Mouse (Mus musculus): Measurements from ENCODE around the gene Sphk1. TPM values are rescaled to one million over a fixed set of nuclear protein-coding genes. Genes with fewer than 3 reads are reported as not detected.

The Sphk1 gene
- polyA plus RNA-seq, 1 experiment from 2014 or later = 3.1 TPM

- ATAC-seq (ENCODE audit: low FRiP score) = no peak
- Histone ChIP-seq H3K27ac (peak overlapping the region; percentile 3; the same call in 1 of the 2 replicates), H3K4me3 (no peak overlapping the region), H3K4me2 (no peak overlapping the region), H3K36me3 (peaks cover 28% of the 10 kb centered on the region), H3K4me1 (replicated peaks) (peaks cover 68% of the 10 kb centered on the region), H3K27me3 (no peaks in the 10 kb centered on the region), H3K9me3 (no peaks in the 10 kb centered on the region), H3K9ac (no peak overlapping the region)
- WGBS = 74% methylated on average over 7 of the region's 7 CpGs
Measured at GRCm38 (mm10) chr11:116550748-116551147, 20.0 kb downstream of the Sphk1 start.

- no peaks in the 10 kb centered on the region for H3K9me3 ChIP-seq
- H3K27me3 ChIP-seq = no peaks in the 10 kb centered on the region
- peaks cover 82% of the 10 kb centered on the region for H3K4me1 ChIP-seq (replicated peaks)
- ATAC-seq (ENCODE audit: low FRiP score) = no peak
- H3K4me3 ChIP-seq = no peak overlapping the region
- no peak overlapping the region for H3K4me2 ChIP-seq
- H3K9ac ChIP-seq = no peak overlapping the region
- WGBS = 80% methylated on average over 1 of the region's 1 CpGs
- peaks cover 14% of the 10 kb centered on the region for H3K36me3 ChIP-seq
- H3K27ac ChIP-seq = no peak overlapping the region
Measured at GRCm38 (mm10) chr11:116552194-116552593, 21.5 kb downstream of the Sphk1 start.

- no peaks in the 10 kb centered on the region for H3K36me3 ChIP-seq
- H3K9me3 ChIP-seq = no peaks in the 10 kb centered on the region
- no peaks in the 10 kb centered on the region for H3K27me3 ChIP-seq
- H3K9ac ChIP-seq = 0 out of 2 replicates have a peak overlapping the region, but pooled peaks have one; percentile 31
- H3K4me1 ChIP-seq (replicated peaks) = peaks cover 93% of the 10 kb centered on the region
- WGBS = 45% methylated on average over 12 of the region's 12 CpGs
- peak overlapping the region; percentile 23; the same call in 1 of the 2 replicates for H3K27ac ChIP-seq
- ATAC-seq (ENCODE audit: low FRiP score) = no peak; the same call in 1 of the 2 replicates
- no peak overlapping the region for H3K4me2 ChIP-seq
- no peak overlapping the region for H3K4me3 ChIP-seq
Measured at GRCm38 (mm10) chr11:116554171-116554878, 23.6 kb downstream of the Sphk1 start.

GRCm38 (mm10) chr11:116555572-116555971 is 24.8 kb downstream of the Sphk1 start:
- Histone ChIP-seq H3K9me3 (no peaks in the 10 kb centered on the region), H3K27ac (peak overlapping the region; percentile 58), H3K27me3 (no peaks in the 10 kb centered on the region), H3K36me3 (no peaks in the 10 kb centered on the region), H3K9ac (peak overlapping the region; percentile 3), H3K4me2 (no peak overlapping the region), H3K4me3 (no peak overlapping the region), H3K4me1 (replicated peaks) (peaks cover 82% of the 10 kb centered on the region)
- 88% methylated on average over 1 of the region's 1 CpGs for WGBS
- no peak for ATAC-seq (ENCODE audit: low FRiP score)

- Histone ChIP-seq H3K36me3 (no peaks in the 10 kb centered on the region), H3K9me3 (no peaks in the 10 kb centered on the region), H3K9ac (peak overlapping the region; percentile 3; the same call in 1 of the 2 replicates), H3K27me3 (no peaks in the 10 kb centered on the region), H3K4me1 (replicated peaks) (peaks cover 75% of the 10 kb centered on the region), H3K4me2 (no peak overlapping the region), H3K4me3 (no peak overlapping the region), H3K27ac (peak overlapping the region; percentile 58)
- 71% methylated on average over 6 of the region's 6 CpGs for WGBS
- ATAC-seq (ENCODE audit: low FRiP score) = no peak
Measured at GRCm38 (mm10) chr11:116556308-116556707, 25.6 kb downstream of the Sphk1 start.

- no peak overlapping the region for H3K4me3 ChIP-seq
- H3K4me1 ChIP-seq (replicated peaks) = peaks cover 34% of the 10 kb centered on the region
- no peak overlapping the region for H3K4me2 ChIP-seq
- no peaks in the 10 kb centered on the region for H3K36me3 ChIP-seq
- H3K27me3 ChIP-seq = no peaks in the 10 kb centered on the region
- no peak for ATAC-seq (ENCODE audit: low FRiP score)
- H3K9ac ChIP-seq = no peak overlapping the region
- no peak overlapping the region for H3K27ac ChIP-seq
- no peaks in the 10 kb centered on the region for H3K9me3 ChIP-seq
- WGBS = 82% methylated on average over 7 of the region's 7 CpGs
Measured at GRCm38 (mm10) chr11:116565283-116566041, 34.7 kb downstream of the Sphk1 start.

- H3K27ac ChIP-seq = no peak overlapping the region
- H3K9ac ChIP-seq = 0 out of 2 replicates have a peak overlapping the region, but pooled peaks have one; percentile 29
- no peak for ATAC-seq (ENCODE audit: low FRiP score)
- no peaks in the 10 kb centered on the region for H3K9me3 ChIP-seq
- 81% methylated on average over 8 of the region's 8 CpGs for WGBS
- H3K4me2 ChIP-seq = no peak overlapping the region
- H3K4me3 ChIP-seq = no peak overlapping the region
- no peaks in the 10 kb centered on the region for H3K27me3 ChIP-seq
- no peaks in the 10 kb centered on the region for H3K36me3 ChIP-seq
- peaks cover 53% of the 10 kb centered on the region for H3K4me1 ChIP-seq (replicated peaks)
Measured at GRCm38 (mm10) chr11:116567531-116567930, 36.8 kb downstream of the Sphk1 start.

- Histone ChIP-seq H3K36me3 (no peaks in the 10 kb centered on the region), H3K4me3 (no peak overlapping the region), H3K9ac (no peak overlapping the region), H3K4me1 (replicated peaks) (peaks cover 81% of the 10 kb centered on the region), H3K4me2 (no peak overlapping the region), H3K9me3 (no peaks in the 10 kb centered on the region), H3K27ac (no peak overlapping the region), H3K27me3 (no peaks in the 10 kb centered on the region)
- ATAC-seq (ENCODE audit: low FRiP score) = no peak
- WGBS = 83% methylated on average over 7 of the region's 7 CpGs
Measured at GRCm38 (mm10) chr11:116570821-116571220, 40.1 kb downstream of the Sphk1 start.

GRCm38 (mm10) chr11:116571767-116572679 is 41.3 kb downstream of the Sphk1 start:
- H3K4me2 ChIP-seq = no peak overlapping the region
- ATAC-seq (ENCODE audit: low FRiP score) = no peak
- 0 out of 2 replicates have a peak overlapping the region, but pooled peaks have one; percentile 5 for H3K9ac ChIP-seq
- H3K36me3 ChIP-seq = no peaks in the 10 kb centered on the region
- no peaks in the 10 kb centered on the region for H3K27me3 ChIP-seq
- no peak overlapping the region for H3K4me3 ChIP-seq
- H3K4me1 ChIP-seq (replicated peaks) = peaks cover 83% of the 10 kb centered on the region
- H3K9me3 ChIP-seq = no peaks in the 10 kb centered on the region
- peak overlapping the region; percentile 67; the same call in 1 of the 2 replicates for H3K27ac ChIP-seq
- WGBS = 84% methylated on average over 19 of the region's 19 CpGs

GRCm38 (mm10) chr11:116572756-116573543 is 42.2 kb downstream of the Sphk1 start:
- H3K27me3 ChIP-seq = no peaks in the 10 kb centered on the region
- peak overlapping the region; percentile 43; the same call in 1 of the 2 replicates for H3K9ac ChIP-seq
- 63% methylated on average over 12 of the region's 12 CpGs for WGBS
- no peaks in the 10 kb centered on the region for H3K36me3 ChIP-seq
- ATAC-seq (ENCODE audit: low FRiP score) = no peak
- no peaks in the 10 kb centered on the region for H3K9me3 ChIP-seq
- H3K4me3 ChIP-seq = no peak overlapping the region
- peaks cover 85% of the 10 kb centered on the region for H3K4me1 ChIP-seq (replicated peaks)
- H3K27ac ChIP-seq = peak overlapping the region; percentile 67
- 0 out of 2 replicates have a peak overlapping the region, but pooled peaks have one; percentile 1 for H3K4me2 ChIP-seq

- no peaks in the 10 kb centered on the region for H3K9me3 ChIP-seq
- WGBS = 50% methylated on average over 6 of the region's 6 CpGs
- H3K4me1 ChIP-seq (replicated peaks) = peaks cover 98% of the 10 kb centered on the region
- no peak overlapping the region for H3K4me3 ChIP-seq
- no peaks in the 10 kb centered on the region for H3K36me3 ChIP-seq
- peak overlapping the region; percentile 43; the same call in 1 of the 2 replicates for H3K9ac ChIP-seq
- ATAC-seq (ENCODE audit: low FRiP score) = no peak
- H3K27me3 ChIP-seq = no peaks in the 10 kb centered on the region
- no peak overlapping the region for H3K4me2 ChIP-seq
- H3K27ac ChIP-seq = peak overlapping the region; percentile 18; the same call in 1 of the 2 replicates
Measured at GRCm38 (mm10) chr11:116574486-116574885, 43.8 kb downstream of the Sphk1 start.

All from hindbrain, embryonic 13.5 days (tissue).